Mouse (Mus musculus) thymus, adult 2 months (tissue): ENCODE data around the gene Cyp4f15. TPM values are rescaled to one million over a fixed set of nuclear protein-coding genes. Genes with fewer than 3 reads are reported as not detected.

Experiments
- DNase-seq: peaks from one replicate; pipeline ENCODE4 v3.0.0; 2021
- H3K27ac ChIP-seq: fragments of 200-500 bp; 2 replicates; pipeline ENCODE4 v1.5.1; 2012; ENCODE audit warnings: low read length, control low read depth; ENCODE audit not compliant: control insufficient read depth, insufficient read depth
- H3K27me3 ChIP-seq: fragments of 200-500 bp; 2 replicates; pipeline ENCODE4 v1.6.1; 2012; ENCODE audit warnings: mild to moderate bottlenecking, low read length, moderate library complexity, mixed read lengths; ENCODE audit not compliant: control insufficient read depth, insufficient read depth
- H3K36me3 ChIP-seq: fragments of 200-500 bp; 2 replicates; pipeline ENCODE4 v1.6.1; 2012; ENCODE audit warnings: mild to moderate bottlenecking, low read length, moderate library complexity; ENCODE audit not compliant: control insufficient read depth, insufficient read depth
- H3K4me1 ChIP-seq: fragments of 200-500 bp; replicated peaks from 2 replicates; pipeline ENCODE4 v1.6.1; 2012; ENCODE audit warnings: low read length; ENCODE audit not compliant: control insufficient read depth, insufficient read depth
- H3K4me3 ChIP-seq: fragments of 200-500 bp; 2 replicates; pipeline ENCODE4 v1.5.1; 2012; ENCODE audit warnings: mild to moderate bottlenecking, low read length, control low read depth, moderate library complexity; ENCODE audit not compliant: control insufficient read depth, insufficient read depth
- CTCF ChIP-seq: fragments of 200-500 bp; IDR thresholded peaks from 2 replicates; pipeline ENCODE4 v1.5.1; 2012; ENCODE audit warnings: mild to moderate bottlenecking, control low read depth, low read length, moderate library complexity, borderline replicate concordance; ENCODE audit not compliant: control insufficient read depth, poor library complexity, insufficient read depth; ENCODE audit errors: extremely low read depth
- POLR2A ChIP-seq: fragments of 200-500 bp; IDR thresholded peaks from 2 replicates; pipeline ENCODE4 v1.6.1; 2012; ENCODE audit warnings: mild to moderate bottlenecking, low read length, control low read depth, moderate library complexity; ENCODE audit not compliant: control insufficient read depth, poor library complexity, insufficient read depth; ENCODE audit errors: extremely low read depth
- WGBS: fragments of 180-500 bp; shearing (Covaris S2); methylation state at CpG from one replicate; pipeline ENCODE4 v1.1.7; 2018; 5-methylcytosine and 5-hydroxymethylcytosine counted together
- polyA plus RNA-seq: library from polyadenylated mRNA; depleted of rRNA; stranded (reverse); fragments of >200 nt; gene quantifications from 2 replicates; pipeline ENCODE4 v1.2.3, GENCODE M21; 2012

The Cyp4f15 gene
- polyA plus RNA-seq, 1 experiment = 1.4 TPM

DNA sequence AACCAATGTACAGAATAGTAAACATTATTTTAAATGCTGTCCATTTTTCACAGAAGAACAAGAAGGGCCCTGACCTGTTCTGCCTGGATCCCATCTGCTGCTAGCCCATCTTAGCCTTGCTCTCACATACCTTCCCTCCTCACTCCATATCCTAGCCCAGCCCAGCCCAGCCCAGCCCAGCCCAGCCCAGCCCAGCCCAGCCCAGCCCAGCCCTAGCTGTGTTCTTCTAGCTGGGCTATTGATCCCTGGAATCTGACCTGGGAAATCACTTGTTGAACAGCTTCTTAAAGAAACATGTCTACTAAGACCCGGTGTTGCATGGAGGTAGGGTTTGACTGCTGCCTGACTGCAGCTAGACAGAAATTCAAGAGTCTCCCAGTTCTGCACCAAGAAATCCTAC is 27.2 kb upstream of the Cyp4f15 start:
- DNase-seq = no peak
- no peak for TF ChIP-seq CTCF
- Histone ChIP-seq H3K27ac (no peak overlapping the region), H3K4me3 (no peak overlapping the region), H3K36me3 (no peaks in the 10 kb centered on the region), H3K4me1 (no peaks in the 10 kb centered on the region), H3K27me3 (no peaks in the 10 kb centered on the region)
- WGBS = 78% methylated on average over 1 of the region's 1 CpGs

DNA sequence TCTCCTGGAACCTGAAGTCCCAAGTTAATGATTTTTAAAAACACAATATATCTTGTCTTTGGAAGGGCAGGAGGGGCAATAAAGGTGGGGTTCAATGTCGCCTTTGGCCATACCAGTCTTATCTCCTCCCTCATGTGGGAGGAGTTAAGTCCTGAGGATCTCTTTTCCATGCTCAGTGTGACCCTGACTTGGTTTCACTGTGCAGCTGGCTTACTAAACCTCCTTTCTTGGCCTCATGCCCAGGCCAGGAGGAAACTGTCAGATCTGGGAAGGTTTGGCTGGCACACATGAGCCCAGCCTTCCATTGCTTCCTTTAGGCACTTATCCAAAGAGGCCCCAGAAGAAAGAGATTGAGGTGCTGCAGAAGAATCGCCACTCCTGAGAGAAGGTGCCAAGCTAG is 26.7 kb upstream of the Cyp4f15 start, which contains the start of gene Cyp4f40:
TSS of gene Cyp4f40 (plus strand) at position 189 of the 400 bp plus-strand sequence.
- DNase-seq = no peak
- no peak within 1 kb of the TSS for H3K4me3 ChIP-seq
- 46% methylated on average over 2 of the region's 2 CpGs for WGBS

DNA sequence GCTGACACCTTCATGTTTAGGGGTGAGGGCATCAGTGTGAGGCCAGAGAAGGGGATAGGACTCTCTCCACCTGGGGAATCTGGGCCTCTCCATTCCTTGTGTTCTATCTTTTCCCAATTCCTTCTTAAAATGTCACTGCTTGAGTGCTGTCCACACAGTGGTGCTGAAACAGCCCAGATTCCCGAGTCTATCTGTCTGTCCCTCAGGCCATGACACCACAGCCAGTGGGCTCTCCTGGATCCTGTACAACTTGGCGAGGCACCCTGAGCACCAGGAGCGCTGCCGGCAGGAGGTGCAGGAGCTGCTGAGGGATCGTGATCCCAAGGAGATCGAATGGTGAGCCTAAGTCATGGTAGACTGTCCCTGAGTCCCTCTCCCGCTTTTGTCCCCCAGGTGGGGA is 11.5 kb upstream of the Cyp4f15 start:
- DNase-seq = no peak
- H3K4me1 ChIP-seq = peaks cover 5% of the 10 kb centered on the region
- H3K27me3 ChIP-seq = no peaks in the 10 kb centered on the region
- no peaks in the 10 kb centered on the region for H3K36me3 ChIP-seq
- TF ChIP-seq CTCF = no peak
- no peak for TF ChIP-seq POLR2A
- WGBS = 72% methylated on average over 7 of the region's 7 CpGs
- no peak overlapping the region for H3K4me3 ChIP-seq
- H3K27ac ChIP-seq = no peak overlapping the region

More for the DNA sequence above, 26.7 kb upstream of the Cyp4f15 start, which contains the start of gene Cyp4f40:
- TF ChIP-seq POLR2A (no peak), CTCF (no peak)
- Histone ChIP-seq H3K36me3 (no peaks in the 10 kb centered on the region), H3K27ac (no peak within 1 kb of the TSS), H3K4me1 (no peaks in the 10 kb centered on the region), H3K27me3 (no peaks in the 10 kb centered on the region)

DNA sequence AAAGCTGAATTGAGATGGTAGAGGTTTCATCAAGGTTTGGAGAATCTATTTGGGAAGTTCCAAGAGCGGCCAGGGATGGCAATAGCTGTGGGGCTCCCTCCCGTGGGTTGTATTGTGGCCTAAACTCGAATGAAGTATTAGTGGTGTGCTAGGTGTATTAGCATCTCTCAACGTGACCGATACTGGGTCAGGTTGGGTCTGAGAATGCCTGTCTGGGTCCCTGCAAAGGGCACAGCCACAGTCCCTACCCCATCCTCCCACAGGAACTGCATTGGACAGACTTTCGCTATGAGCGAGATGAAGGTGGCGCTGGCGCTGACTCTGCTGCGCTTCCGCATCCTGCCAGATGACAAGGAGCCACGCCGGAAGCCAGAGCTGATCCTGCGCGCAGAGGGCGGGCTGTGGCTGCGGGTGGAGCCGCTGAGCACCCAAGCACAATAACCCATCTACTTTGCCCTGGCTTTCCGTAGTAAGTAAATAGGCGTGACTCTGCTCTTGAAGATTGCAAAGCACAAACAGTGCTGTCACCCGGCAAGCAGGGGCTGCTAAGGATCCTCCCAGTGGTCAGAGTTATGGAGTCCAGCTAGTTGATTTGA is 9.3 kb upstream of the Cyp4f15 start:
- Histone ChIP-seq H3K27me3 (no peaks in the 10 kb centered on the region), H3K27ac (no peak overlapping the region), H3K4me3 (no peak overlapping the region), H3K4me1 (peaks cover 5% of the 10 kb centered on the region), H3K36me3 (no peaks in the 10 kb centered on the region)
- 56% methylated on average over 21 of the region's 21 CpGs for WGBS
- DNase-seq = peak; percentile 5
- no peak for TF ChIP-seq CTCF
- TF ChIP-seq POLR2A = no peak

DNA sequence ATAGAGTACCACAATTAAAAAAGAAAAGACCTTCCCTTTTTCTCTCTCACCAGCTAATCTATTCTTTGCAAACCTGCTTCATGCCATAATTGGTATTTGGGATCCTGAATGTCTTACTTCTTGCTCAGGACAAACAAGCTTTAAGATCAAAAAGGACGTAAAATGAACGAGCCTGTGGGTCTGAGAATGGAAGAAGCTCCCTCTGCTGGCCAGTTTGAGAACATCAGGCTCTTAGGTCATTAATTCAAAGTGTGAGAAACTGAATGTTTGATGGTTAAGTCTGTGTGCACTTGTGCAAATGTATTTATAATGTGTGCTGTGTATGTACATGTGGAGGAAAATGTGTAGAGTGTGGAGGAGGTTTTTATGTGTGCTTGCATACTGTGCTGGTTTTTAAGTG is 5.0 kb upstream of the Cyp4f15 start:
- no peak for TF ChIP-seq CTCF
- TF ChIP-seq POLR2A = no peak
- Histone ChIP-seq H3K36me3 (no peaks in the 10 kb centered on the region), H3K4me1 (peaks cover 5% of the 10 kb centered on the region), H3K4me3 (no peak overlapping the region), H3K27me3 (no peaks in the 10 kb centered on the region), H3K27ac (no peak overlapping the region)
- peak; percentile 53 for DNase-seq
- WGBS = 5% methylated on average over 2 of the region's 2 CpGs

DNA sequence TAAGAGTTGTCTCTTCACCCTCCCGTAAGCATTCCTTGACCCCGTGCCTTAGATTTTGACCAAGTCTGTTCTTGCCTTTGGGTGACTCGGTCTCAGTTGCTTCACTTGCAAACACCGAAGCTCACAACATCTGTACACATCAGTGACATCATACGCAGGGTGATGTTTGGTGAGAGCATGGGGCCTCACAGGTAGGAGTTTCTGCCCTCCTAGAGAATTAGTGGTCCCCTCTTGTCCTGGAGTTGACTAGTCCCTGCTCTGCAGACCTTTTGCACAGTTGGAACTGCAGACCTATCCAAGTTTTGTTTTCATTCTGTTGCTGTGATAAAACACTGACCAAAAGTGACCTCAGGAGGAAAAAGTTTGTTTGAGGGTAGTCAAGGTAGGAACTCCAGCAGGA is 1.3 kb downstream of the Cyp4f15 start:
- no peak overlapping the region for H3K27ac ChIP-seq
- no peak overlapping the region for H3K4me3 ChIP-seq
- no peaks in the 10 kb centered on the region for H3K36me3 ChIP-seq
- 93% methylated on average over 5 of the region's 5 CpGs for WGBS
- no peak for TF ChIP-seq POLR2A
- no peak for TF ChIP-seq CTCF
- H3K27me3 ChIP-seq = no peaks in the 10 kb centered on the region
- no peaks in the 10 kb centered on the region for H3K4me1 ChIP-seq
- DNase-seq = no peak

DNA sequence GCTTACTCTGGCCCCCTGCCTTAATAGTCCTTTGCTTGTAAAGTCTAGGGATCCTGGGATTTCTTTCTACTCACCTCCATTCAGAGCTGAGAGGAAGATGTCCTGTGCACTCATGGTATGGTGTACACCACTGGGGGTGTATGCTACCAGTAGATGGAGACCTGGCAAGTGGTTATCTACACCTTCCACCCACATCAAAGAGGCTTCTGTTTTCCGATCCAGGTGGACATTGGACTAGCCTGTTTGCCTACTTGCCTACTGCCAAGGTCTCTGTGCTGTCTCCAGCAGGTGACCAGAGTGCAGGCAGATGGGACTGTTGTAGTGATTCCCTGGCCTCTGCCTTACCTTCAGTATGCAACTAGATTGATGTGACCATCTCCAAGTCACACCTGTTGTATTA is 5.5 kb downstream of the Cyp4f15 start:
- Histone ChIP-seq H3K36me3 (no peaks in the 10 kb centered on the region), H3K27me3 (no peaks in the 10 kb centered on the region), H3K4me1 (no peaks in the 10 kb centered on the region), H3K4me3 (no peak overlapping the region), H3K27ac (no peak overlapping the region)
- DNase-seq = no peak
- TF ChIP-seq CTCF = no peak
- no peak for TF ChIP-seq POLR2A
- WGBS = 87% methylated on average over 1 of the region's 1 CpGs
